Mouse (Mus musculus) skeletal muscle tissue, adult 2 months (tissue): ENCODE results near the gene Sf3b3.

Experiments
- DNase-seq: peaks from one replicate; pipeline ENCODE4 v3.0.0-alpha.2; 2012; ENCODE audit warnings: low read depth, low spot score

The Sf3b3 gene

GRCm38 (mm10) chr8:110775721-110776120 lies 70.9 kb downstream of the Sf3b3 start:
- DNase-seq, result no peak

DNA sequence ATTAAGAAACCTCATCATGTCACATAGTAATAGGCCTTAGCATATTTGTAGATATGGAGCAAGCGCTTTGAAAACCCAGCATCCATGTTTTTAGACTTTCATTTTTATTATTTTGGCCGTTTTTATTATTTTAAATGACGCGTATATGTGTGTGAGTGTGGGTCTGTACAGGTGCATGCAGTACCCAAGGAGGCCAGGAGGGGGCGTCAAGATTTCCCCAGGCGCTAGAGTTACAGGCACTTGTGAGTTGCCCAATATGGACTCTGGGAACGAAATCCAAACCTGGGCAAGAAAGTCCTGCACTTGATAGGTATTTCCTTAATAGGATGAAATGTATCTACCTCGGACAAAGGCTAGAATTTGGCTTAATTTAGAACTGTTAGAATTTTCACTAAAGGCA lies 71.3 kb downstream of the Sf3b3 start:
- no peak for DNase-seq

GRCm38 (mm10) chr8:110774725-110775124 lies 71.9 kb downstream of the Sf3b3 start:
- no peak for DNase-seq

DNA sequence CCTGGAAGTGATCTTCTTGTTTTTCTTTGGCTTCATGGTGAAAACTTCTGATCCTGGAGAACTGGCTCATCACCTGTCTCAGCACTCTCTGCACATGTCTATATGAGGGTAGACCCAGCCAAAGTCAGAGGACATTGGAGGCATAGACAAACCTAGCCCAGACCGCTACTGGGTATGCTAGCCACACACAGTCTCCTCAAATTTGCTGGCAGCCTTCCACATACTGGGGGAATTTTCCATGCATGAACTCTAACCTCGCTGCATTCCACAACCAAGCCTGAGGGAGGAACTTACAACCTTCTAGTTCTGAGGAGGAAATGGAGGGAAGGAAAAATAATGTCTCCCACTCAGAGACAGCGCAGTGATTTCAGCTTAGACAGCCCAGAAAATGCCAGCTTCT lies 72.5 kb downstream of the Sf3b3 start:
- no peak for DNase-seq

DNA sequence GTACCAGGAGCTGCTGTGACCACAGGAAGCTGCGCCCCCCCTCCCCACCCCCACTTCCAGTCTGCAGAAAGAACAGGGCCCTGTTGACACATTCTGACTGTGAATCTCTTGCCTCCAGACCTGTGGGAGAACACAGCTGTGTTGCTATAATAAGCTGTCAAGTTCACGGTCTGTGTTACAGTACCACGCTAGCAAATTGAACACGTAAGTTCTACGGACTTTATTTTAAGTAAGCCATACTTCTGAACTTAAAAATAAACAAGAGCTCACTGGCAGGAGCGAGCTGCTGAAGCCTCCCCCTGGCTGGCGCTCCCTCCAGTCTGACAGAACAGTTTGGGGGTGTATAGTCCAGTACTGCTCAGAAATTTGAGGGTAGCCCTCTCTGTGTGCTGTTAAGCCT lies 74.1 kb downstream of the Sf3b3 start:
- no peak for DNase-seq

DNA sequence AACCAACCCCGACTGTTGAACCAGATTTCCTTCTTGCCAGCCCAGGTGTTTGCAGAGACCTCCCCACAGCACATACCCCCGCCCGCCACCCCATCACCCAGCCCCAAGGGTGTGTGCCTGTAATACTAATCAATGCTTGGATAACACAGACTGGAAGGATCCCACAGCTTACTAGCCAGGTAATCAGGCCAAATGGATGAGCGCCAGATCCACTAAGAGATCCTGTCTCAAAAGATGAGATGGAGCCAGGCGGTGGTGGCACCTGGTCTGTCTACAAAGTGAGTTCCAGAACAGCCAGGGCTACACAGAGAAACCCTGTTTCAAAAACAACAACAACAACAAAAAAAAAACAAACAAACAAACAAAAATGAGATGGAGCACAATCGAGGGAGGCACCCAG lies 79.3 kb downstream of the Sf3b3 start:
- DNase-seq, result no peak

GRCm38 (mm10) chr8:110764671-110765070 lies 81.9 kb downstream of the Sf3b3 start:
- no peak for DNase-seq

GRCm38 (mm10) chr8:110761988-110762387 lies 84.6 kb downstream of the Sf3b3 start:
- DNase-seq, result no peak

- no peak for DNase-seq
Measured at GRCm38 (mm10) chr8:110761185-110761584, 85.4 kb downstream of the Sf3b3 start.

DNA sequence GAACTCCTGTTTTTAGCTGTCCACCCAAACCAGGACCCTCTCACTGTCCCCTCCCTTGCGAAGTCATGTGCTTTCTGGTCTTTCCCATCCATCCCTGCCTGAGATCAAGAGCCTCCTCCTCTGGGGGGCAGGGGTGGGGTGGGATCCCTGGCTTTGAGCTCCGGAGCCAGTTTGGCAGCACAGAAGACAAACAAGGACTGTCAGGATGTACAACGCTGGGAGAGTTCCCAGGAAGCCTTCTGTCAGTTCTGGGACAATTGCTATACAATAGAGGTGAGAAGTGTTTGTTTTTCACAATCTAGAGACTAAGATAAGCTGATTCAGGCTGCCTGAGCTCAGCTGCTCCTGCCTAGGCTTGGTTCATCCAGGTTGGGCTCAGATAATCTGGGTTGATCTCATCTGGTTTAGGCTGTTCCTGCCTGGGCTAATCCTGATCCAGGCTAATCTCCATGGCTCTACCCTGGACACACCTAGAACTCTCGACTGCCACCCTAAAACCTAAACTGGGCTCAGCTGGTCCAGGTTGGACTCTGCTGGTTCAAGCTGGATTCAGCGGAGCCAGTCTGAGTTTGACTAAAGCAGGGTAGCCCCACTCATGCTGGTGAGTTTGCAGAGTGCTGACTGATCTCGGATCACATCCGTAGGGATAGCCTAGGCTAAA lies 86.2 kb downstream of the Sf3b3 start:
- no peak for DNase-seq
